Mouse (Mus musculus) heart, postnatal 0 days (tissue): ENCODE results near the gene Kcnq1.

Experiments used
- CTCF ChIP-seq: IDR thresholded peaks from 2 replicates; pipeline ENCODE4 v1.5.1; 2016; ENCODE audit warnings: antibody characterized with exemption, control low read depth, low read depth
- EP300 ChIP-seq: IDR thresholded peaks from 2 replicates; pipeline ENCODE4 v1.6.1; 2016; ENCODE audit warnings: antibody characterized with exemption, low read depth

- TF ChIP-seq CTCF (no peak), EP300 (no peak)
These were observed 91.8 kb downstream of the Kcnq1 start for GRCm38 (mm10) chr7:143197951-143198440.
